Mouse (Mus musculus): ENCODE results near the gene Brms1. TPM values are rescaled to one million over a fixed set of nuclear protein-coding genes. Genes with fewer than 3 reads are reported as not detected.

The Brms1 gene
- polyA plus RNA-seq, 1 experiment: 68.0 TPM

DNA sequence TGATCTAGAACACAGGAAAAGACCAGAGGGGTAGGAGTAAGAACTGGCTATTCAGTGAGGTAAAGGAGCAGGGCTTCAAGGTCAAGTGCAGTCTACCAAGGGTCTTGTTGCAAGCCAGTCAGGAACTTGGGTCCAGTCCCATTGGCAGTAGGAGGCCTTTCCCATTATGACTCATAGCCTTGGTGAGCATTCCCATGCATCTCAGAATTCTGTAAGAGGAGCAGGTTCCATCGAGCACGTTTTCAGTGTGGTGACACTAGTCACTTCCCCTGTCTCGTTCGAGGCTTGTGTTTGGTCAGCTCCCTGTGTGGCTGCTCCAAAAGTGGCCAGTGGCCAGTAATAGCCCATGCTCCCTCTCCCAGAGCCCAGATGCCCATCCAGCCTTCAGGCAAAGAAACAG lies 4.4 kb downstream of the Brms1 start:
- Histone ChIP-seq H3K4me1 (ENCODE audit: control insufficient read depth, insufficient read depth, low read length) (no peaks in the 10 kb centered on the region; the same call in 1 of the 2 replicates), H3K4me3 (replicated peaks; ENCODE audit: control insufficient read depth, low read depth, low read length) (no peak overlapping the region), H3K27ac (ENCODE audit: control insufficient read depth, insufficient read depth, low read depth, low read length, poor library complexity) (no peak overlapping the region)
- TF ChIP-seq CTCF (IDR thresholded peaks at IDR 0.05; ENCODE audit: control insufficient read depth, insufficient read depth, low read length) (no peak), POLR2A (IDR thresholded peaks at IDR 0.05; ENCODE audit: borderline replicate concordance, control insufficient read depth, low read depth, low read length) (no peak)
- WGBS: 73% methylated on average over 4 of the region's 4 CpGs

- WGBS: 86% methylated on average over 14 of the region's 14 CpGs
- H3K4me1 ChIP-seq (ENCODE audit: control insufficient read depth, insufficient read depth, low read length): no peaks in the 10 kb centered on the region
- H3K4me3 ChIP-seq (replicated peaks; ENCODE audit: control insufficient read depth, low read depth, low read length): no peak overlapping the region
- TF ChIP-seq POLR2A (IDR thresholded peaks at IDR 0.05; ENCODE audit: borderline replicate concordance, control insufficient read depth, low read depth, low read length): no peak
- peak; percentile 4; the same call in 1 of the 2 replicates for TF ChIP-seq CTCF (IDR thresholded peaks at IDR 0.05; ENCODE audit: control insufficient read depth, insufficient read depth, low read length)
- no peak overlapping the region for H3K27ac ChIP-seq (ENCODE audit: control insufficient read depth, insufficient read depth, low read depth, low read length, poor library complexity)
These were observed 7.2 kb downstream of the Brms1 start for GRCm38 (mm10) chr19:5048138-5049056.

DNA sequence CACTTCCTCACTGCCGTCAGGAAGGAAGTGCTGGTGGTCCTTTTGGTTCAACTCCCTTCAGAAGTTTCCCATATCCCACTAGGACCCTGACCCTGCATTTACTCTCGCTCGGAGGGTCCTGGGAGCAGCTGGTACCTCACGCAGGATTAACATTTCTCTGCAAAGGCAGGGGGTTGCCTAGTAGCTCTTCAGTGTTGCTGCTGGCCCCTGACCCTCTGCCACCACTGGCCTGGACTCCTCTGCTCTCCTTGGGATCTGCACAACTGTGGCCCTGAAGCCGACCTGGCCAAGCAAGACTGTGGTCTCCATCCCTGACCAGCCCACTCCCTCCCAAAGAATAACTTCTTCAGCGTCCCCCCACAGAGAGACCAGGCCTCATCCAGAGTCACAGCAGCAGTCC lies 8.2 kb downstream of the Brms1 start:
- Histone ChIP-seq H3K4me3 (replicated peaks; ENCODE audit: control insufficient read depth, low read depth, low read length) (no peak overlapping the region), H3K27ac (ENCODE audit: control insufficient read depth, insufficient read depth, low read depth, low read length, poor library complexity) (no peak overlapping the region), H3K4me1 (ENCODE audit: control insufficient read depth, insufficient read depth, low read length) (no peaks in the 10 kb centered on the region)
- TF ChIP-seq POLR2A (IDR thresholded peaks at IDR 0.05; ENCODE audit: borderline replicate concordance, control insufficient read depth, low read depth, low read length): no peak
- no peak for TF ChIP-seq CTCF (IDR thresholded peaks at IDR 0.05; ENCODE audit: control insufficient read depth, insufficient read depth, low read length)
- WGBS: 85% methylated on average over 6 of the region's 6 CpGs

- no peak within 1 kb of the TSS for H3K4me3 ChIP-seq (replicated peaks; ENCODE audit: control insufficient read depth, low read depth, low read length)
- 17% methylated on average over 14 of the region's 14 CpGs for WGBS
- no peak for TF ChIP-seq POLR2A (IDR thresholded peaks at IDR 0.05; ENCODE audit: borderline replicate concordance, control insufficient read depth, low read depth, low read length)
- TF ChIP-seq CTCF (IDR thresholded peaks at IDR 0.05; ENCODE audit: control insufficient read depth, insufficient read depth, low read length): no peak
- H3K4me1 ChIP-seq (ENCODE audit: control insufficient read depth, insufficient read depth, low read length): no peaks in the 10 kb centered on the region
- no peak within 1 kb of the TSS for H3K27ac ChIP-seq (ENCODE audit: control insufficient read depth, insufficient read depth, low read depth, low read length, poor library complexity)
These were observed 9.1 kb downstream of the Brms1 start, which contains the start of gene Rin1 for GRCm38 (mm10) chr19:5050047-5050905. Gene Rin1 (plus strand): TSS chr19:5050481.

GRCm38 (mm10) chr19:5051031-5051430 lies 9.9 kb downstream of the Brms1 start:
- H3K4me3 ChIP-seq (replicated peaks; ENCODE audit: control insufficient read depth, low read depth, low read length): no peak overlapping the region

GRCm38 (mm10) chr19:5051515-5051914 lies 10.4 kb downstream of the Brms1 start:
- 85% methylated on average over 3 of the region's 3 CpGs for WGBS
- Histone ChIP-seq H3K27ac (ENCODE audit: control insufficient read depth, insufficient read depth, low read depth, low read length, poor library complexity) (no peak overlapping the region), H3K4me3 (replicated peaks; ENCODE audit: control insufficient read depth, low read depth, low read length) (no peak overlapping the region), H3K4me1 (ENCODE audit: control insufficient read depth, insufficient read depth, low read length) (no peaks in the 10 kb centered on the region)
- no peak for TF ChIP-seq POLR2A (IDR thresholded peaks at IDR 0.05; ENCODE audit: borderline replicate concordance, control insufficient read depth, low read depth, low read length)
- TF ChIP-seq CTCF (IDR thresholded peaks at IDR 0.05; ENCODE audit: control insufficient read depth, insufficient read depth, low read length): no peak

More at GRCm38 (mm10) chr19:5051031-5051430, 9.9 kb downstream of the Brms1 start:
- Histone ChIP-seq H3K4me1 (ENCODE audit: control insufficient read depth, insufficient read depth, low read length) (no peaks in the 10 kb centered on the region), H3K27ac (ENCODE audit: control insufficient read depth, insufficient read depth, low read depth, low read length, poor library complexity) (no peak overlapping the region)
- TF ChIP-seq POLR2A (IDR thresholded peaks at IDR 0.05; ENCODE audit: borderline replicate concordance, control insufficient read depth, low read depth, low read length): no peak
- TF ChIP-seq CTCF (IDR thresholded peaks at IDR 0.05; ENCODE audit: control insufficient read depth, insufficient read depth, low read length): no peak
- 10% methylated on average over 17 of the region's 17 CpGs for WGBS

- WGBS: 29% methylated on average over 25 of the region's 25 CpGs
- TF ChIP-seq POLR2A (IDR thresholded peaks at IDR 0.05; ENCODE audit: borderline replicate concordance, control insufficient read depth, low read depth, low read length): no peak
- TF ChIP-seq CTCF (IDR thresholded peaks at IDR 0.05; ENCODE audit: control insufficient read depth, insufficient read depth, low read length): no peak
- H3K4me1 ChIP-seq (ENCODE audit: control insufficient read depth, insufficient read depth, low read length): no peaks in the 10 kb centered on the region
These were observed 11.1 kb downstream of the Brms1 start for GRCm38 (mm10) chr19:5052166-5052822.

More at GRCm38 (mm10) chr19:5052166-5052822, 11.1 kb downstream of the Brms1 start:
- Histone ChIP-seq H3K4me3 (replicated peaks; ENCODE audit: control insufficient read depth, low read depth, low read length) (no peak overlapping the region), H3K27ac (ENCODE audit: control insufficient read depth, insufficient read depth, low read depth, low read length, poor library complexity) (no peak overlapping the region)
